10 mouse cellular contexts compared by ENCODE assay signal in the genomic region with DNA sequence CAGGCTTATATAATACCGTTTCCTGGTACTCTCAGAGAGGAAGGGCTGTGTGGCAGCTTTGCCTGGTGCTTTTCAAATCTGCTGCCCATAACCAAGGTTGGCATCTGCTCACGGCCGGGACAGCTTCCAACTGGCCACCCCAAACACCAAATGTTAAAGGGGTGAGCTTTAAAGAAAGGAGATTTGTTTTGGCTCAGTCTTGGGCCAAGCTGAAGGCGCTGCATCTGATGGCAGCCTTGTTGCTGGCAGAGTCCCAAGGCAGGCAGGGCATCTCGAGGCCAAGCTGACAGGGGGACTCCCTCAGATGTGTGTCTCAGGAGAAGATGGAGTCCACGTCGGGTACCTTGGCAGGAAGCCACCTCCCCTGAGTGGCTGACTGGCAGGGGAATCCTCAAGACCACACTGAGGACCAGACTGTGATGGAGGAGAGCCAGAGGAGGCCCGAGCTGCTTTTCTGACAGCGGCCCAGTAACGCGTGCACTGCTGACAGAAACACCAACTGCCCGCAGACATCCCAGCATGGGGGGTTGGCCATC. TPM values are rescaled to one million over a fixed set of nuclear protein-coding genes. Genes with fewer than 3 reads are reported as not detected.
DNase-seq lines count a peak whose midpoint lies in the region; ATAC-seq and TF ChIP-seq lines count a peak whose summit lies in the region.
"Had no signal": no experiment of that assay in that cellular context is flagged by ENCODE, and none has a peak within 500 bp of the region (broad histone marks: within the 10 kb centered on the region; RNA-seq: fewer than 3 reads in every experiment).

No protein-coding gene starts in this region.

- H3K79me2 ChIP-seq in heart, adult 2 months (replicated peaks; ENCODE audit: control insufficient read depth, insufficient read depth, low read length), result no peaks in the 10 kb centered on the region

- no peaks in the 10 kb centered on the region for H3K27me3 ChIP-seq in heart, adult 2 months (ENCODE audit: control insufficient read depth, insufficient read depth, low read length)
- H3K27me3 ChIP-seq: CH12.LX; neural tube, embryonic 12.5 days had no signal

- TF ChIP-seq CTCF in heart, adult 2 months (IDR thresholded peaks at IDR 0.05), result no peak

- intact Hi-C loops in heart, adult 2 months (cut with DNase I), result no loop called here

- no peak for TF ChIP-seq POLR2A in heart, adult 2 months (IDR thresholded peaks at IDR 0.05; ENCODE audit: insufficient read depth, low read depth, low read length)

- no peaks in the 10 kb centered on the region for H3K4me1 ChIP-seq in heart, adult 2 months (ENCODE audit: control insufficient read depth, insufficient read depth, low read length)
- H3K4me1 ChIP-seq: neural tube, embryonic 12.5 days had no signal

- H3K4me3 ChIP-seq in heart, adult 2 months, result no peak overlapping the region
- H3K4me3 ChIP-seq: neural tube, embryonic 12.5 days had no signal

- peak; percentile 64; the same call in 1 of the 2 replicates for ATAC-seq in frontal cortex, adult (ENCODE audit: low TSS enrichment)

- H3K36me3 ChIP-seq in heart, adult 2 months (ENCODE audit: control insufficient read depth, insufficient read depth, low read length), result no peaks in the 10 kb centered on the region
- H3K36me3 ChIP-seq: neural tube, embryonic 12.5 days had no signal

- no peak for DNase-seq in frontal cortex, postnatal 25 days (ENCODE audit: low spot score in 2 of 2)
- DNase-seq in ovary, adult 18-20 months (ENCODE audit: low spot score), result peak; percentile 54
- DNase-seq in ovary, postnatal 10 days (ENCODE audit: low spot score), result no peak
- peak; percentile 24 to 68 for DNase-seq in layer of hippocampus, adult 18-20 months (ENCODE audit: low spot score in 2 of 2)
- DNase-seq in right cerebral cortex, postnatal 25 days, result peak; percentile 33
- DNase-seq in thymus, adult 18-20 months, result no peak
- DNase-seq in heart, adult 2 months, result no peak

- no peak overlapping the region for H3K9ac ChIP-seq in heart, adult 2 months (ENCODE audit: low read depth, low read length)
- H3K9ac ChIP-seq: neural tube, embryonic 12.5 days had no signal

- TF ChIP-seq EP300 in heart, adult 2 months (IDR thresholded peaks at IDR 0.05; ENCODE audit: insufficient read depth, low read depth, low read length), result no peak

- WGBS in heart, adult 2 months, result 45% methylated on average over 12 of the region's 12 CpGs

- H3K27ac ChIP-seq in heart, adult 2 months, result no peak overlapping the region
- H3K27ac ChIP-seq: neural tube, embryonic 12.5 days had no signal

RNA-seq across cellular contexts. Expression of a gene that starts 12.5 kb away (rescaled TPM):
- 1 to 10 TPM; 1.2 to 1.3 TPM for total RNA-seq in layer of hippocampus, adult 18-20 months (2021)
- total RNA-seq in heart, adult 2 months (2021), result under 1 TPM; 0.09 to 0.37 TPM
- polyA plus RNA-seq in heart, adult 2 months (2012; rRNA removed), result 0.44 and 0.47 TPM in 2 replicates

Comparison
In these comparisons a context has a peak if more than half of its experiments do, and no peak if none do; other contexts are left out.
1. DNase-seq: peak in ovary, adult 18-20 months (single experiment), layer of hippocampus, adult 18-20 months (2 of 2) and right cerebral cortex, postnatal 25 days (single experiment); none in frontal cortex, postnatal 25 days (0 of 2), ovary, postnatal 10 days (single experiment), thymus, adult 18-20 months (0 of 2) and heart, adult 2 months (0 of 2).